Comparison of ENCODE assay signal across 7 mouse cellular contexts in the genomic region with DNA sequence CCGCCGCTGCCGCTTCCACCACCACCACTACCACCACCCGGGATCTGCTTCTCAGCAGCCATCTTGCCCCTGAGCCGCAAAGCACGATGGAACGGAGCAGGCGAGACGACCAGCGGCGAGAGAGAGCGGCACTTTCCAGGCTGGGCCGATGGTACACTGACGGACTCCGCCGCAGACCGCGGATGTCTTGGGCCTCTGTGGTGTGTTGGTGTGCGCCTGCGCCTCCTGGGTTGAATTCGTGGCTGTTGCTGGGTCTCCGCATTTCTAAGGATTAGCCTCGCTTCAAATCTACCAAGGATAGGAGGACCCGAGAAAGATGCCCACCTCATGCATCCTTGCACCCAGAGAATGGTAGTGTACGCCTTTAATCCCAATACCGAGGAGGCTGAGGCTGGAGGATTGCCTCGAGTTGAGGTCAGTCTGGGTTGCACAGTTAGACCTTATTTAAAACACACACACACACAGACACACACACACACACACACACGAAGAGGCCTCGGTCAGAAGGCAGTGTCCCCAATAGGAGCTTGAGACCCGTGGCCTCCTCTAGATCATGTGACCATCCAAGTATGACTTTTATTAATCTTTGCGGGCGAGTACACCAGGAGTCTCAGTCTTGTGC. TPM values are rescaled to one million over a fixed set of nuclear protein-coding genes. Genes with fewer than 3 reads are reported as not detected.
DNase-seq lines count a peak whose midpoint lies in the region; ATAC-seq and TF ChIP-seq lines count a peak whose summit lies in the region.

Gene Srp68 (minus strand): TSS at position 173 of the 622 bp plus-strand sequence.

- H3K4me2 ChIP-seq in intestine, postnatal 0 days (replicated peaks; ENCODE audit: low read depth) = peak within 1 kb of the TSS; percentile 89
- H3K4me2 ChIP-seq in midbrain, embryonic 12.5 days (replicated peaks) = peak within 1 kb of the TSS; percentile 98

- H3K36me3 ChIP-seq in embryonic facial prominence, embryonic 10.5 days (replicated peaks) = peaks cover 34% of the 10 kb centered on the region
- peaks cover 21% of the 10 kb centered on the region; the same call in 1 of the 2 replicates for H3K36me3 ChIP-seq in intestine, postnatal 0 days (ENCODE audit: control insufficient read depth, insufficient read depth)
- H3K36me3 ChIP-seq in midbrain, embryonic 12.5 days = peaks cover 22% of the 10 kb centered on the region
- H3K36me3 ChIP-seq in small intestine, adult 2 months (ENCODE audit: control insufficient read depth, insufficient read depth, low read length) = peaks cover 7% of the 10 kb centered on the region

- H3K27ac ChIP-seq in embryonic facial prominence, embryonic 10.5 days (replicated peaks) = peak within 1 kb of the TSS; percentile 87
- peak within 1 kb of the TSS; percentile 80 for H3K27ac ChIP-seq in intestine, postnatal 0 days (ENCODE audit: low read depth, low read length)
- peak within 1 kb of the TSS; percentile 88 for H3K27ac ChIP-seq in midbrain, embryonic 12.5 days (replicated peaks)
- peak within 1 kb of the TSS; percentile 68 for H3K27ac ChIP-seq in small intestine, adult 2 months (ENCODE audit: insufficient read depth, low read depth, low read length)

- DNase-seq in adrenal gland, postnatal 10 days = peak; percentile 97
- DNase-seq in embryonic facial prominence, embryonic 10.5 days (ENCODE audit: low spot score) = peak; percentile 94
- peak; percentile 49 for DNase-seq in gonadal fat pad, adult 2 months (ENCODE audit: low read depth)
- DNase-seq in left cerebral cortex, postnatal 4 days = peak; percentile 94

- peak within 1 kb of the TSS; percentile 96 for H3K4me3 ChIP-seq in embryonic facial prominence, embryonic 10.5 days
- H3K4me3 ChIP-seq in intestine, postnatal 0 days (ENCODE audit: low read depth, low read length) = peak within 1 kb of the TSS; percentile 86
- peak within 1 kb of the TSS; percentile 88 for H3K4me3 ChIP-seq in midbrain, embryonic 12.5 days
- peak within 1 kb of the TSS; percentile 84 for H3K4me3 ChIP-seq in small intestine, adult 2 months (ENCODE audit: low read depth, low read length)

- H3K4me1 ChIP-seq in embryonic facial prominence, embryonic 10.5 days = peaks cover 24% of the 10 kb centered on the region
- H3K4me1 ChIP-seq in intestine, postnatal 0 days (replicated peaks; ENCODE audit: control insufficient read depth, insufficient read depth, low read length) = 0 out of 2 replicates have a peak, but pooled peaks cover 4% of the 10 kb centered on the region
- peaks cover 24% of the 10 kb centered on the region for H3K4me1 ChIP-seq in midbrain, embryonic 12.5 days
- peaks cover 2% of the 10 kb centered on the region; the same call in 1 of the 2 replicates for H3K4me1 ChIP-seq in small intestine, adult 2 months (ENCODE audit: control insufficient read depth, insufficient read depth, insufficient read length, low read length)

- 5% methylated on average over 32 of the region's 32 CpGs for WGBS in embryonic facial prominence, embryonic 10.5 days
- WGBS in intestine, postnatal 0 days = 1% methylated on average over 32 of the region's 32 CpGs
- WGBS in midbrain, embryonic 12.5 days = 4% methylated on average over 32 of the region's 32 CpGs
- WGBS in small intestine, adult 2 months = under 1% methylated on average over 32 of the region's 32 CpGs

- peak; percentile 44 for TF ChIP-seq CTCF in intestine, postnatal 0 days (IDR thresholded peaks at IDR 0.05; ENCODE audit: low read depth)
- no peak for TF ChIP-seq CTCF in small intestine, adult 2 months (IDR thresholded peaks at IDR 0.05; ENCODE audit: extremely low read depth, insufficient read length, insufficient replicate concordance, low read depth, low read length)

- H3K9me3 ChIP-seq in embryonic facial prominence, embryonic 10.5 days = no peaks in the 10 kb centered on the region
- H3K9me3 ChIP-seq in intestine, postnatal 0 days (ENCODE audit: control insufficient read depth) = no peaks in the 10 kb centered on the region
- no peaks in the 10 kb centered on the region for H3K9me3 ChIP-seq in midbrain, embryonic 12.5 days

- peak; percentile 93 for ATAC-seq in intestine, postnatal 0 days
- ATAC-seq in midbrain, embryonic 12.5 days (ENCODE audit: low FRiP score, low read depth) = peak; percentile 98

- intact Hi-C loops in left cerebral cortex, postnatal 4 days (cut with DNase I) = no loop called here

- H3K9ac ChIP-seq in intestine, postnatal 0 days (ENCODE audit: low read depth, low read length) = peak within 1 kb of the TSS; percentile 94
- H3K9ac ChIP-seq in midbrain, embryonic 12.5 days (replicated peaks) = peak within 1 kb of the TSS; percentile 81

- peak; percentile 74 for TF ChIP-seq POLR2A in small intestine, adult 2 months (IDR thresholded peaks at IDR 0.05; ENCODE audit: low read depth, low read length)

- no peaks in the 10 kb centered on the region for H3K27me3 ChIP-seq in embryonic facial prominence, embryonic 10.5 days (replicated peaks; ENCODE audit: low read depth, poor library complexity, severe bottlenecking)
- no peaks in the 10 kb centered on the region for H3K27me3 ChIP-seq in intestine, postnatal 0 days (replicated peaks; ENCODE audit: control insufficient read depth, insufficient read depth, low read length)
- no peaks in the 10 kb centered on the region for H3K27me3 ChIP-seq in midbrain, embryonic 12.5 days
- H3K27me3 ChIP-seq in small intestine, adult 2 months (ENCODE audit: control insufficient read depth, insufficient read depth, low read length) = no peaks in the 10 kb centered on the region

RNA-seq across cellular contexts. Expression of gene Srp68, which starts in this region (rescaled TPM):
- 10 to 100 TPM; 63.3 to 64.9 TPM for total RNA-seq in adrenal gland, postnatal 10 days (2021)
- 104 TPM in 2 replicates for polyA plus RNA-seq in embryonic facial prominence, embryonic 10.5 days (2016; fragmentation: Nextera tagmentation; extraction: Ambion mirVana)
- 61.9 and 64.0 TPM in 2 replicates for polyA plus RNA-seq in gonadal fat pad, adult 2 months (2012; rRNA removed)
- polyA plus RNA-seq in intestine, postnatal 0 days (2015; fragmentation: Nextera tagmentation; extraction: Ambion mirVana) = 45.2 and 48.7 TPM in 2 replicates
- total RNA-seq in left cerebral cortex, postnatal 4 days (2021) = 10 to 100 TPM; 53.2 to 57.1 TPM
- 84.2 and 85.6 TPM in 2 replicates for polyA plus RNA-seq in midbrain, embryonic 12.5 days (2016; fragmentation: Nextera tagmentation; extraction: Ambion mirVana)
- polyA plus RNA-seq in small intestine, adult 2 months (2012; rRNA removed) = 21.2 and 39.0 TPM in 2 replicates

Comparison
In these comparisons a context has a peak if more than half of its experiments do, and no peak if none do; other contexts are left out.
1. Peak in every context shown above with its lines: DNase-seq, ATAC-seq, H3K4me3 ChIP-seq and H3K27ac ChIP-seq.